Mouse (Mus musculus): ENCODE measurements around the gene Smpdl3b.

- TF ChIP-seq POLR2A (IDR thresholded peaks at IDR 0.05; ENCODE audit: control insufficient read depth, extremely low read depth, insufficient read depth, low read length, poor library complexity) (no peak), CTCF (IDR thresholded peaks at IDR 0.05; ENCODE audit: borderline replicate concordance, control insufficient read depth, extremely low read depth, insufficient read depth, low read length, poor library complexity) (no peak)
These were observed 5.5 kb upstream of the Smpdl3b start for GRCm38 (mm10) chr4:132762602-132763001.
